Mouse (Mus musculus): ENCODE measurements around the gene Tbc1d9b.

GRCm38 (mm10) chr11:50201590-50201989 is 70.4 kb downstream of the Tbc1d9b start:
- no peak for TF ChIP-seq CTCF (IDR thresholded peaks at IDR 0.05; ENCODE audit: low read depth)
- 0 out of 2 replicates have a peak, but pooled peaks have one; percentile 7 for TF ChIP-seq EP300 (IDR thresholded peaks at IDR 0.05; ENCODE audit: low read depth)

Data from liver, postnatal 0 days (tissue).